Mouse (Mus musculus) small intestine, adult 2 months (tissue): ENCODE measurements around the gene Erp29. TPM values are rescaled to one million over a fixed set of nuclear protein-coding genes. Genes with fewer than 3 reads are reported as not detected.

Experiments
- H3K27ac ChIP-seq: fragments of 200-500 bp; 2 replicates; pipeline ENCODE4 v1.5.1; 2012; ENCODE audit warnings: low read depth, low read length, control low read depth, inconsistent platforms; ENCODE audit not compliant: insufficient read depth
- H3K27me3 ChIP-seq: fragments of 200-500 bp; 2 replicates; pipeline ENCODE4 v1.6.1; 2012; ENCODE audit warnings: mild to moderate bottlenecking, moderate library complexity, low read length, inconsistent platforms; ENCODE audit not compliant: control insufficient read depth, insufficient read depth
- H3K36me3 ChIP-seq: fragments of 200-500 bp; 2 replicates; pipeline ENCODE4 v1.6.1; 2012; ENCODE audit warnings: mild to moderate bottlenecking, low read length, control low read depth, inconsistent platforms; ENCODE audit not compliant: control insufficient read depth, insufficient read depth
- H3K4me1 ChIP-seq: fragments of 200-500 bp; 2 replicates; pipeline ENCODE4 v1.6.1; 2012; ENCODE audit warnings: low read length, inconsistent platforms, mixed read lengths; ENCODE audit not compliant: control insufficient read depth, insufficient read depth, insufficient read length
- H3K4me3 ChIP-seq: fragments of 200-500 bp; 2 replicates; pipeline ENCODE4 v1.5.1; 2012; ENCODE audit warnings: low read depth, mild to moderate bottlenecking, control low read depth, inconsistent platforms, low read length, moderate library complexity
- CTCF ChIP-seq: fragments of 200-500 bp; IDR thresholded peaks from 2 replicates; pipeline ENCODE4 v1.5.1; 2012; ENCODE audit warnings: low read depth, mild to moderate bottlenecking, control low read depth, inconsistent platforms, low read length, moderate library complexity, mixed read lengths; ENCODE audit not compliant: insufficient replicate concordance, insufficient read length; ENCODE audit errors: extremely low read depth
- POLR2A ChIP-seq: fragments of 200-500 bp; IDR thresholded peaks from 2 replicates; pipeline ENCODE4 v1.6.1; 2012; ENCODE audit warnings: low read depth, mild to moderate bottlenecking, control low read depth, inconsistent platforms, low read length, moderate library complexity
- WGBS: fragments of 180-500 bp; shearing (Covaris S2); methylation state at CpG from one replicate; pipeline ENCODE4 v1.1.7; 2018; 5-methylcytosine and 5-hydroxymethylcytosine counted together
- polyA plus RNA-seq: library from polyadenylated mRNA; depleted of rRNA; stranded (reverse); fragments of >200 nt; gene quantifications from 2 replicates; pipeline ENCODE4 v1.2.3, GENCODE M21; 2012

Erp29 gene
- polyA plus RNA-seq, 1 experiment: 35.6 TPM

DNA sequence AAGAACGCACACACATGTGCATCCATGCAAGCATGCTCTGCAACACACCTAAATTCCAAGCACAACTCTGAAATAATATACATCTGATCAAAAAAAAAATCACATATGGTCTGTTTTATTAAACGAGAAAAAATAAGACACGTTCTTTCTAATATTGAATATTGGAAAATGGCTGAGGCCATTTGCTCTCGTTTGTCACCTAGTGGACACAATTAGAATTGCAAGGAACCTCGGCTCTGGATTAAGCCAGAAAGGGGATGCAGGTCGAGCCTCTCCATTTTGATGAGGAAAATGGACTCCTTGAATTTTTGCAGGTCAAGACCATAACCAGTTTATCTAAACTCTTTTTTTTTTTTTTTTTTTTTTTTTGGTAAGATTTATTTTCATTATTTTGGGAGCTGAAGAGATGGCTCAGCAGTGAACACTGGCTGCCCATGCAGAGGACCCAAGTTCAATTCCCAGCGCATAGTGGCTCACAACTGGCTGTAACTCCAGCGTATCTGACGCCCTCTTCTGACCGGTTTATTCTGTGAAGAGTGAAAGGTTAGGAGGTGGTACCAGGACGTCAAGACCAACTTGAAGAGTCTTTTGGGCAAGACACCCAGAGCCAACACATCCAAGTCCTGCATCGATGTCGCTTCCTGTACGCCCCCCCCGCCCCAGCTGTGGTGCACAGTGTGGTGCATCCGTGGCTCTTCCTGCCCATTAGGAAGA is 59.5 kb downstream of the Erp29 start:
- H3K27me3 ChIP-seq: no peaks in the 10 kb centered on the region
- H3K4me1 ChIP-seq: no peaks in the 10 kb centered on the region
- WGBS: 52% methylated on average over 16 of the region's 16 CpGs
- no peaks in the 10 kb centered on the region for H3K36me3 ChIP-seq
- TF ChIP-seq POLR2A (no peak), CTCF (no peak)
- H3K4me3 ChIP-seq: no peak overlapping the region
- no peak overlapping the region for H3K27ac ChIP-seq

- no peaks in the 10 kb centered on the region for H3K4me1 ChIP-seq
- H3K36me3 ChIP-seq: no peaks in the 10 kb centered on the region
- no peak for TF ChIP-seq CTCF
- TF ChIP-seq POLR2A: no peak
- H3K4me3 ChIP-seq: no peak overlapping the region
- no peaks in the 10 kb centered on the region for H3K27me3 ChIP-seq
- H3K27ac ChIP-seq: peak overlapping the region; percentile 18; the same call in 1 of the 2 replicates
These were observed 62.6 kb downstream of the Erp29 start for GRCm38 (mm10) chr5:121389691-121390090.

- no peaks in the 10 kb centered on the region for H3K36me3 ChIP-seq
- H3K27me3 ChIP-seq: no peaks in the 10 kb centered on the region
- no peak overlapping the region for H3K4me3 ChIP-seq
- H3K4me1 ChIP-seq: no peaks in the 10 kb centered on the region
- H3K27ac ChIP-seq: peak overlapping the region; percentile 18; the same call in 1 of the 2 replicates
- TF ChIP-seq POLR2A (no peak), CTCF (no peak)
- WGBS: 71% methylated on average over 7 of the region's 7 CpGs
These were observed 63.2 kb downstream of the Erp29 start for GRCm38 (mm10) chr5:121389106-121389505.

DNA sequence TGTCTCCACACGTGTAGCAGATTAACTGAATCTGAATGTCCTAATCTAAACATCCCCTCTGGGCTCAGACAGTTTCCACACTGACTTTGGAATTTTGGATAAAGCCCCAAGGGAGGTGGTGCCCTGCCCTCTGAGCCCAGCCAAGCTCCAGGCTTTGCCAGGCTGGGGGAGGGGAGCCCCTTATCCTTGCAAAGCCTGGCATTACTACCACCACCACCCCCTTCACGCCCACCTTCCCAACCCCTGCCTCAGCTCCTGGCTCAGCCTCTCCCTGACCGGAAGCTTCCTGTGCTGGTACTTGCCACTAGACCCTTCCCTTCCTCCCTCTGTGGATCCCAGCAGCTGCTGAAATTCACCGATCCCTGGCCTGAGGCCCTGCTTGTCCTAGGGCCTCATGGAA is 65.2 kb downstream of the Erp29 start:
- peak overlapping the region; percentile 11 for H3K27ac ChIP-seq
- no peaks in the 10 kb centered on the region for H3K27me3 ChIP-seq
- H3K4me3 ChIP-seq: no peak overlapping the region
- 81% methylated on average over 4 of the region's 4 CpGs for WGBS
- peaks cover 10% of the 10 kb centered on the region for H3K36me3 ChIP-seq
- peaks cover 6% of the 10 kb centered on the region; the same call in 1 of the 2 replicates for H3K4me1 ChIP-seq
- TF ChIP-seq CTCF: no peak
- no peak for TF ChIP-seq POLR2A

DNA sequence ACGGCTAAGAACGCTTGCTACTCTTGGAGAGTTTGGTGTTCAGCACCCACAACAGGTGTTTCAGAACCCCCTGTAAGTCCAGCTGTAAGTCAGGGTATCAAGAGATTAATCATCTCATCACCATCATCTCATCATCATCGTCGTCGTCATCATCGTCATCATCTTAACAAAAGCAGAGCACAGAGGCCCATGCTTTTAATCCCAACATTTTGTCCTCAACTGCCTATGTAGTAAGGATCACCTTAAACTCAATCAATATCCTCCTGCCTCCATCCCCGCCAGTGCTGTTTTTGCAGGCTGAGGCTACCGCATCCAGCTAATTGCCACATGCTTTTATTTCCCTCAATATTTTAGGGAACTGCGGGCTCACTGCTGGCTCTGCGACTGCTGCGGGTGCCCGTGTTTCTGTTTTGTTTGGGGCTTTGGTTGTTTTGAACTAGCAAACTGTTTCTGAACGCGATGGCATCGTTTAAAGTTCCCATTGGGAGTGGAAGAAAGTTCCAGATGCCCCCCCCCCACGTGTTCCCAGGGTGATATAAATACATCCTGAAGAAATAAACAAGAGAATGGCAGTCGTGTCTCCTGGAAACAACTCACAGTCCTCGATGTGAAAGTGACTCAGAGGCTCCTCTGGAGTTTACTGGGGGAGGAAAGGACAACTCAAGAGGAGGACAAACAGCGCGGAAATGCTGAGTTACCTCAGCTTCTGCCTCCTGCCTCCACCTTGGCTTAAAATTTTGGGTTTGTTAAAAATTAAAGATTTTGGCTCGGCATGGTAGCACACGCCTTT is 66.0 kb downstream of the Erp29 start:
- peaks cover 6% of the 10 kb centered on the region; the same call in 1 of the 2 replicates for H3K4me1 ChIP-seq
- H3K27ac ChIP-seq: peak overlapping the region; percentile 11
- H3K36me3 ChIP-seq: peaks cover 15% of the 10 kb centered on the region
- H3K4me3 ChIP-seq: peak overlapping the region; percentile 71; the same call in 1 of the 2 replicates
- H3K27me3 ChIP-seq: no peaks in the 10 kb centered on the region
- WGBS: 37% methylated on average over 22 of the region's 22 CpGs
- TF ChIP-seq CTCF: no peak
- no peak for TF ChIP-seq POLR2A

- peaks cover 20% of the 10 kb centered on the region for H3K36me3 ChIP-seq
- under 1% methylated on average over 37 of the region's 45 CpGs for WGBS
- no peak for TF ChIP-seq CTCF
- TF ChIP-seq POLR2A: 0 out of 2 replicates have a peak, but pooled peaks have one; percentile 15
These were observed 66.7 kb downstream of the Erp29 start, which contains the start of gene Trafd1 for GRCm38 (mm10) chr5:121385461-121386119. Trafd1 (minus strand) TSS chr5:121385632.

More at GRCm38 (mm10) chr5:121385461-121386119, 66.7 kb downstream of the Erp29 start, which contains the start of gene Trafd1:
- Histone ChIP-seq H3K27me3 (no peaks in the 10 kb centered on the region), H3K4me3 (peak within 1 kb of the TSS; percentile 71), H3K27ac (peak within 1 kb of the TSS; percentile 98), H3K4me1 (peaks cover 6% of the 10 kb centered on the region; the same call in 1 of the 2 replicates)
